Mouse (Mus musculus) cerebellum, adult 2 months (tissue): ENCODE data around the gene Arfgef3.

ENCODE experiments used
- CTCF ChIP-seq: fragments of 200-500 bp; IDR thresholded peaks from 2 replicates; pipeline ENCODE4 v1.5.1; 2011; ENCODE audit warnings: low read depth, mild to moderate bottlenecking, control low read depth, low read length, moderate library complexity, borderline replicate concordance; ENCODE audit not compliant: insufficient read depth
- POLR2A ChIP-seq: fragments of 200-500 bp; IDR thresholded peaks from 2 replicates; pipeline ENCODE4 v1.6.1; 2011; ENCODE audit warnings: low read length, control low read depth, borderline replicate concordance; ENCODE audit not compliant: insufficient read depth

GRCm38 (mm10) chr10:18536889-18537288 is 206.9 kb downstream of the Arfgef3 start:
- TF ChIP-seq POLR2A, result no peak
- TF ChIP-seq CTCF, result no peak
